Mouse (Mus musculus) neural tube, embryonic 11.5 days (tissue): ENCODE measurements around the gene App. TPM values are rescaled to one million over a fixed set of nuclear protein-coding genes. Genes with fewer than 3 reads are reported as not detected.

Experiments
- ATAC-seq: fragments of 200-750 bp; cut with Nextera tagmentation; 2 replicates; pipeline ENCODE4 v1.8.0; 2017; ENCODE audit warnings: moderate number of reproducible peaks, mild to moderate bottlenecking, moderate TSS enrichment, moderate library complexity; ENCODE audit not compliant: insufficient read depth, low FRiP score, low TSS enrichment
- DNase-seq: peaks from one replicate; pipeline ENCODE4 v3.0.0-alpha.2; 2015; ENCODE audit warnings: low spot score
- H3K27ac ChIP-seq: fragments of 300-500 bp; sonication (generic); 2 replicates; pipeline ENCODE4 v1.5.1; 2014; ENCODE audit warnings: low read depth, mild to moderate bottlenecking, low read length
- H3K27me3 ChIP-seq: fragments of 300-500 bp; sonication (generic); 2 replicates; pipeline ENCODE4 v1.6.1; 2014; ENCODE audit warnings: mild to moderate bottlenecking, low read length, mixed read lengths; ENCODE audit not compliant: control insufficient read depth, insufficient read depth
- H3K36me3 ChIP-seq: fragments of 300-500 bp; sonication (generic); 2 replicates; pipeline ENCODE4 v1.6.1; 2014; ENCODE audit warnings: mild to moderate bottlenecking, low read length, moderate library complexity, mixed read lengths; ENCODE audit not compliant: control insufficient read depth, insufficient read depth
- H3K4me1 ChIP-seq: fragments of 300-500 bp; sonication (generic); 2 replicates; pipeline ENCODE4 v1.6.1; 2014; ENCODE audit warnings: low read length, mixed read lengths; ENCODE audit not compliant: control insufficient read depth, insufficient read depth
- H3K4me2 ChIP-seq: fragments of 300-500 bp; sonication (generic); 2 replicates; pipeline ENCODE4 v1.6.1; 2014; ENCODE audit warnings: low read depth, mild to moderate bottlenecking, moderate library complexity
- H3K4me3 ChIP-seq: fragments of 300-500 bp; sonication (generic); 2 replicates; pipeline ENCODE4 v1.5.1; 2014; ENCODE audit warnings: low read depth, low read length
- H3K9ac ChIP-seq: fragments of 300-500 bp; sonication (generic); 2 replicates; pipeline ENCODE4 v1.6.1; 2014; ENCODE audit warnings: mild to moderate bottlenecking, low read length
- H3K9me3 ChIP-seq: fragments of 300-500 bp; sonication (generic); 2 replicates; pipeline ENCODE4 v1.6.1; 2016; ENCODE audit warnings: low read length; ENCODE audit not compliant: control insufficient read depth
- WGBS: fragments of 180-500 bp; shearing (Covaris S2); extraction: QIAGEN DNeasy Blood & Tissue Kit; methylation state at CpG from one replicate; pipeline ENCODE4 v1.1.7; 2014; 5-methylcytosine and 5-hydroxymethylcytosine counted together
- polyA plus RNA-seq: library from polyadenylated mRNA; unstranded; fragments of >200 nt; fragmentation: Nextera tagmentation; extraction: Ambion mirVana; gene quantifications from 2 replicates; pipeline ENCODE4 v1.2.1, GENCODE M21; 2014

App gene
- polyA plus RNA-seq, 1 experiment from 2014 or later, result 210 TPM

- H3K27me3 ChIP-seq, result no peaks in the 10 kb centered on the region
- H3K9me3 ChIP-seq, result no peaks in the 10 kb centered on the region
- no peak overlapping the region for H3K27ac ChIP-seq
- no peaks in the 10 kb centered on the region for H3K4me1 ChIP-seq
- H3K4me2 ChIP-seq, result no peak overlapping the region
- WGBS, result 96% methylated on average over 8 of the region's 8 CpGs
- no peaks in the 10 kb centered on the region for H3K36me3 ChIP-seq
- no peak overlapping the region for H3K4me3 ChIP-seq
- ATAC-seq (no peak), DNase-seq (no peak)
- H3K9ac ChIP-seq, result no peak overlapping the region
These were observed 261.9 kb downstream of the App start for GRCm38 (mm10) chr16:84911477-84912165.

- WGBS, result 85% methylated on average over 4 of the region's 4 CpGs
- DNase-seq (no peak), ATAC-seq (no peak)
- Histone ChIP-seq H3K36me3 (no peaks in the 10 kb centered on the region), H3K9ac (no peak overlapping the region), H3K27ac (no peak overlapping the region), H3K4me3 (no peak overlapping the region), H3K27me3 (no peaks in the 10 kb centered on the region), H3K4me2 (no peak overlapping the region), H3K9me3 (no peaks in the 10 kb centered on the region), H3K4me1 (no peaks in the 10 kb centered on the region)
These were observed 270.6 kb downstream of the App start for GRCm38 (mm10) chr16:84902995-84903394.
